Mouse (Mus musculus) left cerebral cortex, postnatal 25 days (tissue): ENCODE measurements around the gene Gimap8. TPM values are rescaled to one million over a fixed set of nuclear protein-coding genes. Genes with fewer than 3 reads are reported as not detected.

Experiments
- DNase-seq, 2 experiments: peaks; one replicate each; pipeline ENCODE4 v3.0.0; 2022; ENCODE audit warnings: low spot score in 2 of 2, mixed read lengths in 1 of 2
- intact Hi-C: fragments of 180-260 bp; cut with DNase I; formaldehyde crosslinking; loops from one replicate; pipeline ENCODE4 v1.15.1; 2025
- total RNA-seq, 2 experiments: library from RNA; stranded (reverse); gene quantifications; 2 replicates each; pipeline ENCODE4 v1.2.3; 2021

Gene Gimap8
- total RNA-seq, 2 experiments from 2014 or later = 0.46 to 1.2 TPM

DNA sequence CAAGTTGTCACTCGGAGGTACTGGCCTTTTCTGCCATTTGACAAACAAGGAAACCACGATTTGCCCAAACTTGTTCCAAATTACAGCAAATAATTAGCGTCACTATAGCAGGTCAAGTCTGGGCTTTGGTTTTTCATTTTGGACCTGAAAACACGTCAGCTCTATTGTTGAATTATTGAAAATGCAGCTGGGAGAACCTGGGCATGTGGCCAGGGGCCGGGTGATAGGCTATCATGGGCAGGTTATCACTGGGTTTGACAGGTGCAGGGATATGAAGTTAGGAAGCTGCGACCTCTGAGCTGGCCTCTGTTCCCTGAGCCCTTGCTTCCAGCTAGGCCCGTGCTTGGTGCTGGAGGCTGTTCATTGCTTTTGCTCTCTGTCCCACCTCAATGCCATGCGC is 16.2 kb upstream of the Gimap8 start:
- intact Hi-C loops = no loop called here
- DNase-seq = no peak

GRCm38 (mm10) chr6:48635105-48635504 is 11.9 kb upstream of the Gimap8 start:
- intact Hi-C loops = no loop called here
- DNase-seq = no peak

DNA sequence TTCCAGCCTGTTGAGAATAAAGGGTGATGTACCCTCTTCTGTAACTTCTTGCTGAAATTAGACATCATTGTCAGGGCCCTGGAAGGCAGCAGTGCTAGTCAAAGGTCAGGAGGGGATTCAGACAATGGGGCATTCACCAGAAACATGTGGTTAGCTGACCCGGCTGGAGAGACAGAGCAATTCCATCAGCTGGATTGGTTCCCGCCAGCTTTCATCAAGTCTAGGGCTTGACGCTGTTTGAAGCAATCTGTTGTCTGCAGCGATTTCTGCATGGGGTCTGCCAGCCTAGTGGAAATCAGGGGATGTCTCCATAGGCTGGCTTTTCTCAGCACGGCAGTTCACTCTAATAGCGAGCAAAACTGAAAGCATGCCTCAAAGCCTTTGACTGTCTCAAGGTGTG is 10.5 kb upstream of the Gimap8 start:
- DNase-seq = no peak
- intact Hi-C loops = no loop called here

DNA sequence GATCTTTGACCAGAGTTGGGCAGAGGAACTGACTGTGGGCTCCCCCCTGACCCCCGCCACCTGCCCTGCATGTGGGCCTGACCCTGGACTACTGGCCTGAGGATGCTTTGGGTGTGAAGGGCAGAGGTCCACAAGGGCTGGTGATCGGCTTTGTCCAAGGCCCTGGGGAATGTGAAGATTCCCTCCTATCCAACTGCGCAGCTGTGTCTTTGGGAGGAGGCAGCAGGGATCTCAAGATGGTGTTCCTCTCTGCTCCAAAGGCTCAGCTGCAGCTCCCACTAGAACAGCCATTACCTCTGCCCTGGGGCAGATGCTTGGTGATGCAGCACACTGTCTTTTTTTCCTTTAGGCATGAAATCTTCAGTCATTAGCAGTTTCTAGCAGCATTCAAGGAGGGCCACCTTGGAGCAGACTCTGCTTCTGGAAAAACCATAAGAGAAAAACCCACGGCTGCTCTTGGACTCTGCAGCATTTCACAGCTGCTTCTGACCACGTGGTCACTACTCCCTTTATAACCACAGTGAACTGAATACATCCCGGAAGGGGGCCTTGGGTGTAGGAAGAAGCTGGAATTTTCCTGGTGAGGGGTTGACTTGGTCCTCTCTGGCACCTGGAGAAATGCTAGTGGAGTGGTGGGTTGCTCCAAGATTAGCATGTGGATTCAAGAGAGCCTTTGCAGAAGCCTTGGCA is 9.1 kb upstream of the Gimap8 start:
- DNase-seq = no peak
- intact Hi-C loops = no loop called here

GRCm38 (mm10) chr6:48638553-48638952 is 8.5 kb upstream of the Gimap8 start:
- no peak for DNase-seq
- intact Hi-C loops = no loop called here

DNA sequence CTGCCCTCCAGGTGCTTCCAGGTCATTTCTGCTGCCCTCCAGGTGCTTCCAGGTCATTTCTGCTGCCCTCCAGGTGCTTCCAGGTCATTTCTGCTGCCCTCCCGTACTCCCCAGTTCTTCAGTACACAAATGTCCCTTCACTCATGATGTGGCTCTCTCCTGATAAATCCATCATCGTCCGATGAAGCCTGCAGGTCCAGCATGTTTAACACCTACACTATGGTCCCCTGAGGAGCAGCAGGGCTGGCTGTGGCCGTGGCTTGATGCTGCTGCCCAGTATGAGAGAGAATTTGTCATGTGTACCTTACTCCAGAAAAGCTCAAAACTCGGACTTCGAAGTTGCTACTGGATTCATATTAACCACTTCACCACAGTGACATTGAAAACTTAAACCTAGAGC is 5.6 kb upstream of the Gimap8 start:
- intact Hi-C loops = loop anchor here (5.0 kb wide), 1 partner anchor 94 kb away; no protein-coding TSS in a partner anchor
- DNase-seq = no peak

- intact Hi-C loops = loop anchor here (2.0 to 5.0 kb wide), 2 partner anchors 60 to 96 kb away; no protein-coding TSS in a partner anchor
- peak; percentile 32 to 63 for DNase-seq
Measured at GRCm38 (mm10) chr6:48642764-48643292, 4.2 kb upstream of the Gimap8 start.

GRCm38 (mm10) chr6:48645660-48646308 is 1.2 kb upstream of the Gimap8 start:
- intact Hi-C loops = loop anchor here (2.0 to 5.0 kb wide), 2 partner anchors 312 to 467 kb away; no protein-coding TSS in a partner anchor
- peak; percentile 64 to 71 for DNase-seq

DNA sequence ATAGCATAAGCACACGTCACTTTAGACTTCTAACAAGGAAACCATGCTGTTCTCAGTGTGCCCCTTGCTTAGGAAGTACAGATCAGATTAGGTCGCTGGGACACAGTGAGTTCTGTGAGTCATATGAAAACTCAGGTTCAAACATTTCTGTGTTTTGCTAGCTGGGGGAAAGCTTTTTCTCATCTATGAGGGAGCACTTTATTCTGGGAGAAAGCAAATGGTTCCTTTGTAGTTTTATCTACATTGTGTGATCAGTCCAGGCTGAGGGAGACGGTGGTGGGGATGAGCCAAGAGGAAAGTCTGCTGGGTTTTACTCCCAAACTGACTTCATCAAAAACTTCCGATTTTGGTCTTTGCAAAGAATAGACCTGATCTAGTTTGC is 734 bp upstream of the Gimap8 start:
- no peak for DNase-seq
- intact Hi-C loops = loop anchor here (2.0 to 5.0 kb wide), 2 partner anchors 311 to 467 kb away; no protein-coding TSS in a partner anchor

GRCm38 (mm10) chr6:48647611-48648010 is 577 bp downstream of the Gimap8 start:
- intact Hi-C loops = loop anchor here (2.0 to 5.0 kb wide), 2 partner anchors 310 to 469 kb away; no protein-coding TSS in a partner anchor
- no peak for DNase-seq

DNA sequence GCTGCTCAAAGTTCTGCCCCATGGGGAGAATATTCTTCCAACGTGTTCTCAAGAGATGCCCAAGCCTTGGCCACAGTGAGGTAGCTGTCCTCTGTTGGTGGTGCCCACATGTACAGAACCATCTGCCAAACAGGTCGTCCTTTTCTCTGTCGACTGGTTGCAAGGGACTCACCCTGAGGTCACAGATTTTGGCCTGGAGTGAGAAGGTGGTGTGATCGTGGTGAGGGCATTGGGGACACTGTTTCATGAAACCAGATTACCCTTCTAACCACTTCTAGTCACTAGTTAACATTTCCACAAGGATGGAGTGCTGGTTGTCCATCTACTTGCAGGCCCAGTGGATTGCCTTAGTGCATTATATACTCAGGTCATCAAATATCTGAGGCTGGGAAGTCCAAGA is 1.7 kb downstream of the Gimap8 start:
- intact Hi-C loops = loop anchor here (5.0 kb wide), 1 partner anchor 309 kb away; no protein-coding TSS in a partner anchor
- DNase-seq = no peak

DNA sequence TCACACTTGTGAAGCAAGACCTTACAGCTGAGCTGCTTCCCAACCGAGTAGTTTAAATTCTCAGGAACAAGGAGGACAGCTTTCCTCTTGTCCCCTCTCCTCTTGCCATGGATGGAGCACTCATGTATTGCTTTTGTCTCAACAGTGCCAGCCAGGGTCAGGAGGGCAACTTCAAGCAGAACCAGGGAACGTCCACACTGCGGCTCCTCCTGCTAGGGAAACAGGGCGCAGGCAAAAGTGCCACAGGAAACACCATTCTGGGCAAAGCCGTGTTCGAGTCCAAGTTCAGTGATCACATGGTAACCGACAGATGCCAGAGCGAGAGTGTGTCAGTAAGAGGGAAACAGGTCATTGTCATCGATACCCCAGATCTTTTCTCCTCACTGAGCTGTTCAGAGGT is 3.0 kb downstream of the Gimap8 start:
- intact Hi-C loops = no loop called here
- no peak for DNase-seq

GRCm38 (mm10) chr6:48658721-48659120 is 11.7 kb downstream of the Gimap8 start:
- no peak for DNase-seq
- intact Hi-C loops = no loop called here

GRCm38 (mm10) chr6:48664750-48665149 is 17.7 kb downstream of the Gimap8 start:
- DNase-seq = no peak
- intact Hi-C loops = no loop called here

DNA sequence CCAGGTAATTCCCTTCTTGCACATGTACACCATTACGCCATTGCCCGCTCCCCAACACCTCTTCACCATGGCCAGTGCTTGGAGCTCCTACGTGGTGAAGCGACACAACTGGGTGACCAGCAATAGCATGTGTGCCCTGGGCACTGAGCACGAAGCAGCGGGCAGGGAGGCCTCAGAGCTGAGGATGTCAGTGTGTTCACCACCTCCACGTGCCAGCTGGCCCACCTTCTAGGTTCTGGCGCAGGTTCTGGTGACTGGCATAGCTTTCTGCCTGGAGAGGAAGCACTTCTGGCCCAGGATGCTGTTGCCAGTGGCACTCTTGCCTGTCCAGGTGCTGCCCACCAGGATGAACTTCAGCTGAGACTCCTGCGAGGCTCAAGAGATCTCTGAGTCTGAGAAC is 18.4 kb downstream of the Gimap8 start:
- no peak for DNase-seq
- intact Hi-C loops = no loop called here

DNA sequence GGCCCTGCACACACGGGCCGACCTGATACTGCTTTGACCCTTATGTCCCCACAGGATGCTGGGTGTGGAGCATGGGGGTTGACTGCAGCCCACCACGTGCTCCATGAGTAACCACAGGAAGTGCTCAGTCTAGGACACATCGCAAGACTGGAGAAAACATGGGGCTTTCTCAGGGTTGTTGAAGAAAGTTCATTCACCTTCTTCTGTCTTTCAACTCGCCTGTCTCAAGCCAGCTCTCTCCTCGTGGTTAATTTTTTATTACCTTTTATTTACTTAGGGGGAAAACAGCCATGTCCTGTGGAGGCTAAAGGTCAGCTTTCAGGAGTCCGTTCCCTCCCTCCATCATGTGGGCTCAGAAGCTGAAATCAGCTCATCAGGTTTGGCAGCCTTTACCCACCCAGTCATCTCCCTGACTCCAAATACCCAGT is 19.1 kb downstream of the Gimap8 start:
- DNase-seq = no peak
- intact Hi-C loops = no loop called here

DNA sequence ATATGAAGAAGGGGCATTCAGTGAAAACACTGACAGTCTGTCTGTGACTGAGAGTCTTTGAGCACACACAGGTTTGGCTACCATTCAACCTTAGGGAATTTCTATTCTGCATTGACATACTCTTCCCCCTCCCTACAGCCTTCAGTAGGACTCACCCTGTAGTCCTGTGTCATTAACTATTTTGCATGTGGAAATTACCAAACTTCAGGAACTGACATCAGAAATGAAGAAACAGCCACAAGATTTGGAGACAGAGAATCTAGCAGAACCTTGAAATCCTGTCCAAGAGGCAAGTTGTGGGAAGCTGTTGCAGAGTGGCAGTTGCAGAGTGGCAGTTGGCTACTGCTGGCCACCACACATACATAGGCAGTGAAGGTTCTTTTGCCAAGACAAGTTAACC is 21.0 kb downstream of the Gimap8 start:
- DNase-seq = no peak
- intact Hi-C loops = no loop called here

DNA sequence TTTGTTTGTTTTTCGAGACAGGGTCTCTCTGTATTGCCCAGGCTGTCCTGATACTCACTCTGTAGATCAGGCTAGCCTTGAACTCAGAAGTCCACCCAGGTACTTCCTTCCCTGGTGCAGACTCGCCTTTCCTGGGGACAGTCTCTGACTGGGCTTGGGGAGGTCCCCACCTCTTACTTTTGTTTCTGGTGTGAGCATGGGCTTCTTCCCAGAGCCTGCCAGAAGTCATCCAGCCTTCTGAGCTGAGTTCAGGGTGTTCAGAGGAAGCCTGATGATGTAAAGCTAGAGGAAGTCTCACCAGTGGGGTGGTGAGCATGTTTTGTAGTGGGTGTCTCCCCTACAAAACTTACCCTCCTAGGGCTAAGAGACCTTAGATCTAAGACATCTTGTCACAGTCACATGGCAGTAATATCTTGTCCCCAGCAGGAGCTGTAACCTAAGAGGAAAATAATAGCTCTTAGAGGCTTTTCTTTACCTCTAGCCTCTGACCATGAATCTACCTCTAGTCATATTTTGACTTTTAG is 22.5 kb downstream of the Gimap8 start:
- intact Hi-C loops = no loop called here
- DNase-seq = no peak

DNA sequence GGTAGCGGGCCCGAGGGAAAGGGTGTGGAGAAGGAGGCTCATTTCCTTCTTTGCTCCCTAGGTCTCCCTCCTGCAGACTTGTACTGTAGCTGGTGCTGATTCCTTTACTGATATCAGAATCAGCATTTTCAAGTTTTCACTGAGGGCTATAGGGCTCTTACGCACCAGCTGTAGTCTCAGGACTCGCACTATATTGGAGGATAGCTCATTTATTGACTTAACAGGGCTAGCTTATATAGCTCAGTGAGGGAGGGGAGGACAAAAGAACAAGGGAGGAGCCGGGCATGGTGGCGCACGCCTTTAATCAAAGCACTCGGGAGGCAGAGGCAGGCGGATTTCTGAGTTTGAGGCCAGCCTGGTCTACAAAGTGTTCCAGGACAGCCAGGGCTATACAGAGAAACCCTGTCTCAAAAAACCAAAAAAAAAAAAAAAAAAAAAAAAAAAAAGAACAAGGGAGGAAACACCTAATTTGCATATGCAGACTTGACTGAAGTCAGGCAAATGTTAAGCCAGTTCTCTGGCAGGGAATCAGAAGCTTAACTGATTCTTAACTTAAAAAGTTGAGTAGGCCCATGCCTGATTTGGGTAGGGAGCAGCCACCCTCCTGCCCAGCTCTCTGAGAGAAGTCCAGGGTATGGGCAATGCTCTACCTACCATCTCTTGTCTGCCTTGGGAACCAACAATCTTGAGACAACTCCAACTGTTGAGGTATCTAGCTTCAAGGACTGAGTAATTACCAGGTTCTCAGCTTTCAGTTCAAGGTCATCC is 27.4 kb downstream of the Gimap8 start:
- no peak for DNase-seq
- intact Hi-C loops = no loop called here

DNA sequence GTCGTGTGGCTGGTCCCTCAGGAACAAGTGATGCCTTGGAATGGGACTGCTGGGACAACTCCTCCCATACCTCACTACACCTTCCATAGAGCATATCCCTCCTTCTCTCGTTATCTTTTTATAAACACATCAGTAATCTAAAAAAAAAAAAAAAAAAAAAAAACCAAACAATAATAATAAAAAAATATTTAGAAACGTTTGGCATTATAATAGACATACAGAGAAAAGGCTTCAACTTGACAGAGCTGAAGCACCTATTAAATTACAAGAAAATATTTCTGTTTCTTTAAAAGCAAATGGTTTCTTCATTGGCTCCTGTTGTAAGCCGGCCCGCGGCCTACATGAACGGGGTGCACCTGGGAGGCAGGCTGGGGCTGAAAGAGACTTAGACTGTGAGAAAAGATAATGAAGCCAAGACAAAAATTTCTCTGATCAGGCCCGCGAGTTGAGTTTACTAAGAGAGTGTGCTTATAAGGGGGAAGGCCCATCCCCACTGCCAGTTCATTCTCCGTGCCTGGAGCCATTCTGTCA is 28.4 kb downstream of the Gimap8 start:
- intact Hi-C loops = no loop called here

More for the DNA sequence above, 28.4 kb downstream of the Gimap8 start:
- DNase-seq = no peak
